Mouse (Mus musculus): ENCODE measurements around the gene Ankrd33b. TPM values are rescaled to one million over a fixed set of nuclear protein-coding genes. Genes with fewer than 3 reads are reported as not detected.

The Ankrd33b gene
- polyA plus RNA-seq (2012; ENCODE audit: insufficient read depth, low replicate concordance) = 6.1 and 23.0 TPM in 2 replicates

DNA sequence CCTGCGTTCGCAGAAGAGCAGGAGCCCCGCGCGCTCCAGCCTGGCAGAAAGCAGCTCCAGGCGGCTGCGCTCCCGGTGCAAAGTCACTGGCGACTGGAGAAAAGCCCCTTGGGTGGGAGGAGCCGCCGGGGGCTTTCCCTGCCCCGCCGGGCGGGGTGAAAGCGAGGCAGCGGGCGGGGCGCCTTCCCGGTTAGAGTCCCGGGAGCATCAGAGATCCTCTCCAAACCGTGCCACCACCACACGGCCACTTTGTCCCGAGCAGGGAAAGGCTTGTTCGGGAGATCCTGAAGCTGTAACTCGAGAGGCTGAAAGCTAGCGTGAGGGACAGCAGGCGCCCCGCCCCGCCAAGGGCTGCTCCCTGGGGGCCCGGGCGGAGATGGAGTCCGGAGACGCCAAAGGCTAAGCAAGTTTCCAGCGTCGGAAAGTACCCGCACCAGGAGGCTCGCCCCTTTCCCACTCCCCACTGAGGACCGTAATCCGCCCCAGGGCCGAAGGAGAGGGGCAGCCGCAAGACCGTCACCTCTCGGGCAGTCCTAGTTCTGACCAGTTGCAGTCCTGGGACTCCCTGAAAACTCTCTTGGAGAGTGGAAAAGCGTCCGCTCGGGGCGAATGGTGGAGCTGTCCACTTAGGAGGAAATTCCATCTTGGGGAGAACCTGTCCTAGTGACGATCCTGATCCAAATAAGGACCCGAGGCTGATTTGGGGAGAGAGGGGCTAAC, at the start of gene Ankrd33b:
Gene Ankrd33b (minus strand): TSS at position 246 of the 720 bp plus-strand sequence.
- Histone ChIP-seq H3K36me3 (replicated peaks; ENCODE audit: low read length) (peaks cover 16% of the 10 kb centered on the region), H3K9me3 (peaks cover 4% of the 10 kb centered on the region; the same call in 1 of the 2 replicates), H3K27me3 (replicated peaks) (peaks cover 40% of the 10 kb centered on the region), H3K4me1 (peaks cover 71% of the 10 kb centered on the region), H3K4me3 (replicated peaks) (peak within 1 kb of the TSS; percentile 98)
- TF ChIP-seq GATA1 (IDR thresholded peaks at IDR 0.05; ENCODE audit: borderline replicate concordance, low read length) (no peak), FLI1 (IDR thresholded peaks at IDR 0.05; ENCODE audit: low read length) (no peak)

DNA sequence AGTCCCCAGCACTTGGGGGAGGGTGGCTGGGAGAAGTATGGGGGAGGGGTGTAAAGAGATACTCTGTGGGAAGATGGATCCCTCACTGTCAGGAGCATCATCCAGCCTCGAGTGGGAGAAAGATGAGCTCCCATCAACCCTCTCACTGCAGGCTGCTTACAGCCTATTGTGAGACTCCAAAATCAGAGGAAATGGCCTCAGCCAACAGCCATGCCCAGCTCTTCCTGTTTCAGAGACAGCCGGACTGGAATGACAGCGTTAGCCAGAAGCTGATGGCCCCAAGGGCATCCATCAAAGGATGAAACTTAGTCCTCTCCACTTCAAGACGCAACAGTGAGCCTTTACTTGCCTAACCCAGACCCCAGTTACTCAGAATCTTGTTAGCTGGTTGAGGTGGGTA, 47.7 kb upstream of the Ankrd33b start:
- H3K9me3 ChIP-seq = 0 out of 2 replicates have a peak, but pooled peaks cover 5% of the 10 kb centered on the region
- TF ChIP-seq GATA1 (IDR thresholded peaks at IDR 0.05; ENCODE audit: borderline replicate concordance, low read length) (no peak), FLI1 (IDR thresholded peaks at IDR 0.05; ENCODE audit: low read length) (no peak)
- peaks cover 2% of the 10 kb centered on the region for H3K27me3 ChIP-seq (replicated peaks)
- H3K4me1 ChIP-seq = peaks cover 51% of the 10 kb centered on the region
- no peaks in the 10 kb centered on the region for H3K36me3 ChIP-seq (replicated peaks; ENCODE audit: low read length)
- peak overlapping the region; percentile 57 for H3K4me3 ChIP-seq (replicated peaks)

DNA sequence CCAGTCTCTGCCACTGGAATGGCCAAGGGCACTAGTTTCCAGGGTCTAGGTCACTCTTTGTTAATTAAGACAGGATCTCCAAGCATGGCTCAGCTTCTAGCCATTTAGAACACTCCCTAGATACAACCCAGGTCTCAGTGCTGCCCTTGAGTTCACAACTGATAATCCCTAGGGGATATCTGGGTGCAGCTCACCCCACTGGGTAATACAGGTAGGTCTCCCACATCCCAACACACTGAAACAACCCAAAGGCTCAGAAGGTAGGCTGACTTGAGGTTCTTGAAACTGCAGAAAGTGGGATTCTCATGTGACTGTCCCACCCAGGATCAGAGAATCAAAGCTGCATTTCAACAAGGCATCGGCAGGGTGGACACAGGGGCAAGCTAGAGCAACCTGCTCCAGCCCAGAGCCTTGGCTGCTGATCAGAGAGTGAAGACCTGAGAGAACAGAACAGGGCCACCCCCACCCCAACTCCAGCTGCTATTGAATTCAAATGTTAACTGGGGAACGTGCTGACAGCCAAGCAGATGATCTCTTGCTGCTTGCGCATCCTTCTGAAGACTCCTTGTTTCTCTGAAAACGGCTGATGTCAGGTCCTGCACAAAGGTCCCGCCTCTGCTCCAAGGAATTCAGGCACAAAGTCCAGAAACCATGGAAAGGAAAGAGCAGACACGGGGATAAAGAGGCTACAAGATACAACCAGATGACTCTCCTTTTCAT, 46.8 kb upstream of the Ankrd33b start:
- H3K4me3 ChIP-seq (replicated peaks) = no peak overlapping the region
- H3K9me3 ChIP-seq = 0 out of 2 replicates have a peak, but pooled peaks cover 5% of the 10 kb centered on the region
- H3K4me1 ChIP-seq = peaks cover 58% of the 10 kb centered on the region
- peaks cover 8% of the 10 kb centered on the region for H3K27me3 ChIP-seq (replicated peaks)
- H3K36me3 ChIP-seq (replicated peaks; ENCODE audit: low read length) = no peaks in the 10 kb centered on the region
- no peak for TF ChIP-seq GATA1 (IDR thresholded peaks at IDR 0.05; ENCODE audit: borderline replicate concordance, low read length)
- TF ChIP-seq FLI1 (IDR thresholded peaks at IDR 0.05; ENCODE audit: low read length) = no peak

DNA sequence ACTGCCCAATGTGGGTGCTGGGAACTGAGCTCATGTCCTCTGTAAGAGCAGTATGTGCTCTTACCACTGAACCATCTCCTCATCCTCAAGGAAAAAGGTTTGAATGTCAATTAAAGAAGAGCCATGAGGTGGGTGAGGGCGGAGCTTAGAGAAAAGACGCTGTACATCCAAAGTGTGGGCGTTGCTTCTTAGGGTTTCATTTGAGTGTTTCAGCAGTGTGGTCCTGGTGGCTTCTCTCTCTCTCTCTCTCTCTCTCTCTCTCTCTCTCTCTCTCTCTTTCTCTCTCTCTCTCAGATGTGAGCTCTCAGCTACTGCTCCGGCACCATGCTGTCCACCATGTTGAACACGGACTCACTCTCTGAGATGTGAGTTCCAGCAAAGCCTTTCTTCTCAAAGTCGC, 46.1 kb upstream of the Ankrd33b start:
- Histone ChIP-seq H3K36me3 (replicated peaks; ENCODE audit: low read length) (no peaks in the 10 kb centered on the region), H3K9me3 (0 out of 2 replicates have a peak, but pooled peaks cover 5% of the 10 kb centered on the region), H3K4me1 (peaks cover 54% of the 10 kb centered on the region), H3K27me3 (replicated peaks) (peaks cover 12% of the 10 kb centered on the region), H3K4me3 (replicated peaks) (no peak overlapping the region)
- TF ChIP-seq FLI1 (IDR thresholded peaks at IDR 0.05; ENCODE audit: low read length) = no peak
- TF ChIP-seq GATA1 (IDR thresholded peaks at IDR 0.05; ENCODE audit: borderline replicate concordance, low read length) = no peak

DNA sequence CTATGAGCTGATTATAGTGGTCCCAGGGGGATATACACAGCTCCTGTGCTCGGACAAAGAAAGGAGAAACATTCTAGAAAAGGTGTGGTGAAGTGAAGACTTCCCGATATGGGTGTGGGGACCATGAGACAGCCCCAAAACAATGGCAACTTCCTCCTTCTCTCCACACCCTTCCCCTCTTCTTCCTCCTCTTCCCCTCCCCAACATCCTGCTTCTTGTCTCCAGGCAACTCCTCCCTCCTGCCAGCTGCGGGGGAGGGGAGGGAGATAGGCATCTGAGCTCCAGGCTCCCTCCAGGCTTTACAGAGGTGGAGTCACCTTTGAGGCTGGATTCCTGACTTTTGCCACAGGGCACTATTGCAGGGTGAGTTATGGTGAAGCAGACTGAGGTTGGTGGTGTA, 45.4 kb upstream of the Ankrd33b start:
- H3K4me3 ChIP-seq (replicated peaks) = no peak overlapping the region
- H3K27me3 ChIP-seq (replicated peaks) = peaks cover 13% of the 10 kb centered on the region
- peaks cover 46% of the 10 kb centered on the region for H3K4me1 ChIP-seq
- no peaks in the 10 kb centered on the region for H3K36me3 ChIP-seq (replicated peaks; ENCODE audit: low read length)
- 0 out of 2 replicates have a peak, but pooled peaks cover 5% of the 10 kb centered on the region for H3K9me3 ChIP-seq
- TF ChIP-seq GATA1 (IDR thresholded peaks at IDR 0.05; ENCODE audit: borderline replicate concordance, low read length) (no peak), FLI1 (IDR thresholded peaks at IDR 0.05; ENCODE audit: low read length) (no peak)

DNA sequence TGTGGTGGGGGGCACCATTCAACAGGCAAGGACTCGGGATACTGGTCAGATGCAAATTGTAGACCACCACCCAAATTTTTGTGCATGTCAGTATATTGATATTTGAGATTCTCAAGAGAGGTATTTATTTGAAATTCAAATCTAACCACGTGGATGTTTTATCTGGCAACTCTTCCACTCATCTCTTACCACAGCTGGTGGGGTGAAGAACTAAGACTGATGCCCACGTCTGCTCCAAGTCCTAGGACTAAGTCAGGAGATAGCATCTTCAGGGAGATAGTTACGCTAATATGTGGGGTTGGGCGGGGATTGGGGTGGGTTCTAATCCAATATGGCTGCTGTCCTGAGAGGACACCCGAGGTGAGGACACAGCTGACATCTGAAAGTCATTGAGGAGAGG, 44.9 kb upstream of the Ankrd33b start:
- H3K4me1 ChIP-seq = peaks cover 41% of the 10 kb centered on the region
- H3K36me3 ChIP-seq (replicated peaks; ENCODE audit: low read length) = no peaks in the 10 kb centered on the region
- H3K27me3 ChIP-seq (replicated peaks) = peaks cover 17% of the 10 kb centered on the region
- no peak for TF ChIP-seq FLI1 (IDR thresholded peaks at IDR 0.05; ENCODE audit: low read length)
- no peak for TF ChIP-seq GATA1 (IDR thresholded peaks at IDR 0.05; ENCODE audit: borderline replicate concordance, low read length)
- no peak overlapping the region for H3K4me3 ChIP-seq (replicated peaks)
- H3K9me3 ChIP-seq = 0 out of 2 replicates have a peak, but pooled peaks cover 5% of the 10 kb centered on the region

DNA sequence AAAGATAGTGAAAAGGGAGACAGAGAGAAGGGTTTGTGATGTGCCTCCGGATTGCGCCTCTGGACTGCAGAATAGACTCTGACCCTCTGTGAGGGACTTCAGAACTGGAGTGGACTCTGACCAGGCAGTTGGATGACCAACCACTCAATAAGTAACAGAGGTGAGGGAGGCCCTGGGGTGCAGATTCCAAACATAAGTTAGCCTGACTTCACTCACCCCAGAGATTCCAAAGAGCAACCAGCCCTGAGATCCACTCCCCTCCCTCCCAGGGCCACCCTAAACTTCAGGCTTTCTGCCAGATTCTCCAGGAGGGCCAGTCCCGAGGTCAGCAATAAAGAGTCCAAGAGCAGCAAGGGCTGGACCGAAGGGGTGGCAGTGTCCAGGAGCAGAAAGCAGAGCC, 40.0 kb upstream of the Ankrd33b start:
- Histone ChIP-seq H3K4me1 (peaks cover 13% of the 10 kb centered on the region; the same call in 1 of the 2 replicates), H3K36me3 (replicated peaks; ENCODE audit: low read length) (no peaks in the 10 kb centered on the region), H3K27me3 (replicated peaks) (peaks cover 48% of the 10 kb centered on the region), H3K4me3 (replicated peaks) (no peak overlapping the region), H3K9me3 (no peaks in the 10 kb centered on the region)
- TF ChIP-seq FLI1 (IDR thresholded peaks at IDR 0.05; ENCODE audit: low read length) (no peak), GATA1 (IDR thresholded peaks at IDR 0.05; ENCODE audit: borderline replicate concordance, low read length) (no peak)

DNA sequence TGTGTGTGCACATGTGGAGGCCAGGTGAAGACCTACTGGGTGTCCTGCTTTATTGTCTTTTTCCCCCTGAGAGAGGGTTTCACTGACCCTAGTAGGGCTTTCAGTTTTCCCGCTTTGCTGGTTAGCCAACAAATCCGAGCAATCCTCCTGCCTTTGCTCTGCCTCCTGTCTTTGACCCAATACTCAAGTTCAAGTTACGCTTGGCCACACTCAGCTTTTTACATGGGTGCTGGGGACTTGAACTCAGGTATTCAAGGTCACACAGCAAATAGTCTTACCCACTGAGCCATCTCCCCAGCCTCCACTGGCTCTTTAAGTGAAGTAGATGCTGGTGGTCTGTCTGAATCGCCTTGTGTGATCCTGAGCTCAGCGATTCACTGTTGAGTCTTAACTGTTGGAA, 39.4 kb upstream of the Ankrd33b start:
- peaks cover 51% of the 10 kb centered on the region for H3K27me3 ChIP-seq (replicated peaks)
- TF ChIP-seq GATA1 (IDR thresholded peaks at IDR 0.05; ENCODE audit: borderline replicate concordance, low read length) (no peak), FLI1 (IDR thresholded peaks at IDR 0.05; ENCODE audit: low read length) (no peak)
- peaks cover 13% of the 10 kb centered on the region; the same call in 1 of the 2 replicates for H3K4me1 ChIP-seq
- H3K9me3 ChIP-seq = 0 out of 2 replicates have a peak, but pooled peaks cover under 1% of the 10 kb centered on the region
- no peak overlapping the region for H3K4me3 ChIP-seq (replicated peaks)
- H3K36me3 ChIP-seq (replicated peaks; ENCODE audit: low read length) = no peaks in the 10 kb centered on the region

DNA sequence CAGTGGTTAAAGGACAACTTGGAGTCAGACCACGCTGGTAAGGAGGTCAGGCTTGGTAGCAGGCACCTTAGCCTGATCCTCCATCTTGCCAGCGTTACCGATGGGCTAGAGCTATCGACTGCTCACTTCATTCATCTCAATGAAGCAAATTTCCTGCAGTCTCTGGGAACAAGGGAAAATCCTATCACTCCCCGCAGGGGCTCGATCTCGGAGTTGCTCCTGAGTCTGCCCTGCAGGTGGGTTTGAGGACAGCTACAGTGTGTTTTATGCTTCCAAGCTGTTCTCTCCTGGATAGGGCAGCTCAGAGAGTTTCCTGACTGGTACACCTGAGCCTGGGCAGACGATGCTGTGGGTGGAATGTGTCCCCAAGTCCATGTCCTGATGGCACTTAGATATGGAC, 36.8 kb upstream of the Ankrd33b start:
- TF ChIP-seq FLI1 (IDR thresholded peaks at IDR 0.05; ENCODE audit: low read length) = no peak
- TF ChIP-seq GATA1 (IDR thresholded peaks at IDR 0.05; ENCODE audit: borderline replicate concordance, low read length) = no peak
- Histone ChIP-seq H3K27me3 (replicated peaks) (peaks cover 49% of the 10 kb centered on the region), H3K36me3 (replicated peaks; ENCODE audit: low read length) (no peaks in the 10 kb centered on the region), H3K4me3 (replicated peaks) (no peak overlapping the region), H3K4me1 (0 out of 2 replicates have a peak, but pooled peaks cover 3% of the 10 kb centered on the region), H3K9me3 (peaks cover 19% of the 10 kb centered on the region)
